Mouse (Mus musculus): ENCODE measurements around the gene Vmn2r113. TPM values are rescaled to one million over a fixed set of nuclear protein-coding genes. Genes with fewer than 3 reads are reported as not detected.
"Not testable (repeated sequence)": the region's sequence is repeated elsewhere in the genome, so short reads cannot be mapped to it uniquely, and the experiment has no call there.

Vmn2r113 gene
- total RNA-seq (2018; cell fraction: chromatin; rRNA removed), result not detected
- total RNA-seq (2018; cell fraction: cytosol; rRNA removed), result not detected
- not detected for total RNA-seq (2018; cell fraction: nucleus; rRNA removed)
- polyA plus RNA-seq (2018), result not detected in 3 replicates

DNA sequence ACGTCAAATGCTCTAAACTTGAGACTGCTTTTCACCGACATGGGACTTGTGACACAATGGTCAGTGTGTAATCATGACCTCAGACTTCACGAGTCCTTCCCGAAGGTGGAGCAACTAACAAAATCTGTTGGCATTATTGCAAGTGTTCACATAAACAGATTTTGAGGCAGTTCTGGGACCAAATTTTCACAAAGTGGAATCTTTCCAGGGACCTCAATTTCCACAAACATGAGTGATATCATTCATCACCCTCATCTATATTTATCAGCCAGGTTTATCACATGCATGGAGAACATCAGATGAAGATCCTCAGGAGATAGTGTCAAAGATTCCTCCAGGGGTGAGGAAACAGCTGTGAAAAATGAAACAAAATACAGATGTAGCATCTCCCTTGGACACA is at the start of gene Vmn2r113:
TSS of gene Vmn2r113 (plus strand) at position 301 of the 400 bp plus-strand sequence.
- not testable (repeated sequence) for H3K36me3 ChIP-seq (ENCODE audit: inconsistent target); H3K27ac ChIP-seq; H3K79me2 ChIP-seq (ENCODE audit: inconsistent target); H3K4me3 ChIP-seq (ENCODE audit: inconsistent target)
- no CpG with 5 or more reads among the region's 4 CpGs for WGBS (ENCODE audit: missing documents)

Other genes starting within 250 kb of the Vmn2r113 start
- 2.0 to 5.1 TPM (median 3.8 TPM) in 3 replicates for gene Zfp945, start 75.8 kb upstream of the Vmn2r113 start, polyA plus RNA-seq (2018)
- not detected in 3 replicates for gene Vmn2r-ps130, start 118.2 kb downstream of the Vmn2r113 start, polyA plus RNA-seq (2018)